Mouse (Mus musculus): ENCODE measurements around the gene Ppp1r9a. TPM values are rescaled to one million over a fixed set of nuclear protein-coding genes. Genes with fewer than 3 reads are reported as not detected.

Gene Ppp1r9a
- polyA plus RNA-seq, 1 experiment, result 38.1 TPM

DNA sequence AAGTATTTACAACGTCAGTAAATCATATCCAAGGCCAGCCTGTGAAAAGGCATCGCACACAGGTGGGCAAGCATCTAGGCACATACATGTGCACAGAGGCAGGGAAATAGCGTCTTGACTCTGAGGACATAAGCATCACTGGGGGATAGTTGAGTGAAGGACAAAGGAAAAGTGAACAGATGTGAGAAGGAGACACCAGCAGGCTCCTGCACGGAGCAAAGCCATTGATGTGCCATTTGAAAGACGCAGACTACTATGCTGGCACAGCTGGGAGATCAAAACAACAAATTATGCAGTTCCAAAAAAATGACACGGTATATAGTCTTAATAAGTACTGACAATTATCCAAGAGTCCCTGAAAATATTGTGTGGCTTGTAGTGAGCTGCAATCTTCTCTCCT, 284.9 kb downstream of the Ppp1r9a start:
- no peak for TF ChIP-seq POLR2A (IDR thresholded peaks at IDR 0.05; ENCODE audit: insufficient read depth, low read length)
- TF ChIP-seq CTCF (IDR thresholded peaks at IDR 0.05; ENCODE audit: low read depth, low read length), result no peak
- TF ChIP-seq EP300 (IDR thresholded peaks at IDR 0.05; ENCODE audit: insufficient read depth, low read depth, low read length), result no peak
- H3K27me3 ChIP-seq (ENCODE audit: control insufficient read depth, insufficient read depth, low read length, poor library complexity, severe bottlenecking), result no peaks in the 10 kb centered on the region
- no peaks in the 10 kb centered on the region for H3K36me3 ChIP-seq (ENCODE audit: control insufficient read depth, insufficient read depth, low read length, poor library complexity, severe bottlenecking)
- H3K4me1 ChIP-seq (ENCODE audit: control insufficient read depth, insufficient read depth, low read length), result no peaks in the 10 kb centered on the region
- H3K4me3 ChIP-seq (ENCODE audit: low read depth, low read length), result no peak overlapping the region
- no peaks in the 10 kb centered on the region for H3K9me3 ChIP-seq (replicated peaks; ENCODE audit: control insufficient read depth, insufficient read depth, low read length, poor library complexity, severe bottlenecking)
- H3K9ac ChIP-seq (ENCODE audit: low read depth, poor library complexity, severe bottlenecking), result no peak overlapping the region
- H3K27ac ChIP-seq (ENCODE audit: insufficient read depth, low read length), result no peak overlapping the region

GRCm38 (mm10) chr6:5188036-5188435, 285.3 kb downstream of the Ppp1r9a start:
- H3K4me1 ChIP-seq (ENCODE audit: control insufficient read depth, insufficient read depth, low read length), result no peaks in the 10 kb centered on the region
- no peaks in the 10 kb centered on the region for H3K36me3 ChIP-seq (ENCODE audit: control insufficient read depth, insufficient read depth, low read length, poor library complexity, severe bottlenecking)
- no peak overlapping the region for H3K4me3 ChIP-seq (ENCODE audit: low read depth, low read length)
- no peaks in the 10 kb centered on the region for H3K27me3 ChIP-seq (ENCODE audit: control insufficient read depth, insufficient read depth, low read length, poor library complexity, severe bottlenecking)
- no peaks in the 10 kb centered on the region for H3K9me3 ChIP-seq (replicated peaks; ENCODE audit: control insufficient read depth, insufficient read depth, low read length, poor library complexity, severe bottlenecking)
- no peak overlapping the region for H3K27ac ChIP-seq (ENCODE audit: insufficient read depth, low read length)
- no peak overlapping the region for H3K9ac ChIP-seq (ENCODE audit: low read depth, poor library complexity, severe bottlenecking)
- TF ChIP-seq CTCF (IDR thresholded peaks at IDR 0.05; ENCODE audit: low read depth, low read length) (no peak), EP300 (IDR thresholded peaks at IDR 0.05; ENCODE audit: insufficient read depth, low read depth, low read length) (no peak), POLR2A (IDR thresholded peaks at IDR 0.05; ENCODE audit: insufficient read depth, low read length) (no peak)

DNA sequence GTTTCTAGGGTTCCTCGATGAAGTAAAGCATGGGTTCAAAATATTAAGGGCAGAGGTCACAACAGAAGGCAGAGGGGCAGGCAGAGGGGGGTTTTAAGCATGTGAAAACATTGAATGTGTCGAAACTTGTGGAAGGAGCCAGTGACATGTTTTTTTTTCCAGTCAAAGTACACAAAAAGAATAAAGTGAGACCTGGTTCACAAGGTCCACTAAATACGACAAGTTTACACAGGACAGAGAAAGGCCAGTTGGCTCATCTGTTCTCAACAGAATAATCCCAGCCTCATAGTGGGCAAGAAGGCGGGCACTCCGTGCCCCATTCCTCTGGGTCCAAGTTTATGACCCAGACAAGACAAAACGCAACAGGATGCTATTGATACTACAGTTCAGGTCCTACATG, 286.2 kb downstream of the Ppp1r9a start:
- Histone ChIP-seq H3K9me3 (replicated peaks; ENCODE audit: control insufficient read depth, insufficient read depth, low read length, poor library complexity, severe bottlenecking) (no peaks in the 10 kb centered on the region), H3K27ac (ENCODE audit: insufficient read depth, low read length) (no peak overlapping the region), H3K27me3 (ENCODE audit: control insufficient read depth, insufficient read depth, low read length, poor library complexity, severe bottlenecking) (no peaks in the 10 kb centered on the region), H3K4me3 (ENCODE audit: low read depth, low read length) (no peak overlapping the region), H3K9ac (ENCODE audit: low read depth, poor library complexity, severe bottlenecking) (no peak overlapping the region), H3K36me3 (ENCODE audit: control insufficient read depth, insufficient read depth, low read length, poor library complexity, severe bottlenecking) (no peaks in the 10 kb centered on the region), H3K4me1 (ENCODE audit: control insufficient read depth, insufficient read depth, low read length) (no peaks in the 10 kb centered on the region)
- no peak for TF ChIP-seq POLR2A (IDR thresholded peaks at IDR 0.05; ENCODE audit: insufficient read depth, low read length)
- TF ChIP-seq EP300 (IDR thresholded peaks at IDR 0.05; ENCODE audit: insufficient read depth, low read depth, low read length), result no peak
- TF ChIP-seq CTCF (IDR thresholded peaks at IDR 0.05; ENCODE audit: low read depth, low read length), result no peak

DNA sequence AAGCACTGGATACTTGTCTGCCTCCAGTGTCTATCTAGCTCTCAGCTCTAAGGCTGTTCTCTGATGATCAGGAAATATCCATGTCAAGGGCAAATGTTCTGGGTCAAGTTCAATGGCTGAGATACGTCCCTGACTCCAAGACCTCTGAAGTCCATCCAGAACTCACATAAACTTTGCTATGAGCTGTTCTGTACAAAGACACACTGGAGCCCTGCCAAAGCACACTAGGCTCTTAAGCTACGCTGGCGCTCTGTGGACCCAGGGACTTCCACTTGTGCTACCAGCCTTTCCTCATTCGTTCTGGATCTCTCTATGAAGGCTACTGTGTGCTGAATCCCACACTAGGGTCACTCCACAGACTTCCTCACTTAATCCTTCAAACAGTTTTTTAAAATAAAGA, 286.8 kb downstream of the Ppp1r9a start:
- no peak overlapping the region for H3K27ac ChIP-seq (ENCODE audit: insufficient read depth, low read length)
- H3K4me1 ChIP-seq (ENCODE audit: control insufficient read depth, insufficient read depth, low read length), result no peaks in the 10 kb centered on the region
- H3K9ac ChIP-seq (ENCODE audit: low read depth, poor library complexity, severe bottlenecking), result no peak overlapping the region
- H3K9me3 ChIP-seq (replicated peaks; ENCODE audit: control insufficient read depth, insufficient read depth, low read length, poor library complexity, severe bottlenecking), result no peaks in the 10 kb centered on the region
- H3K4me3 ChIP-seq (ENCODE audit: low read depth, low read length), result no peak overlapping the region
- no peaks in the 10 kb centered on the region for H3K36me3 ChIP-seq (ENCODE audit: control insufficient read depth, insufficient read depth, low read length, poor library complexity, severe bottlenecking)
- H3K27me3 ChIP-seq (ENCODE audit: control insufficient read depth, insufficient read depth, low read length, poor library complexity, severe bottlenecking), result no peaks in the 10 kb centered on the region
- TF ChIP-seq CTCF (IDR thresholded peaks at IDR 0.05; ENCODE audit: low read depth, low read length) (no peak), EP300 (IDR thresholded peaks at IDR 0.05; ENCODE audit: insufficient read depth, low read depth, low read length) (no peak), POLR2A (IDR thresholded peaks at IDR 0.05; ENCODE audit: insufficient read depth, low read length) (no peak)

DNA sequence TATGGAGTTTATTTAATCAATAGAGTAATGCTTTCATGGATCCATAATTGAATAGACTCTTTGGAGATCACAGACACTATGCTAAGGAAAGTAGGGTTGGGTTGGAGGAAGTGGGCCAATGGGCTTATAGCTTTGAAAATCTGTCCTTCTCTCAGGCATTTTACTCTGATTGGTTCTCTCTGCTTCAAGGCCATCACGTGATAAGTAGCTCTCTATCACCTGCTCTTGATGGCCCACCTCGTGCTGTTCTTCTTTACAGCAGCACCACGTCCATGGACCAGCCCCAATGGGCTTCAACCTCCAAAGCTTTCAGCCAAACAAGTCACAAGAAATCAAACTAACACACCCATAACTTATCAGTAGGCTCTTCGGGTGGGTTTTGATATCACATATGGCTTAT, 288.0 kb downstream of the Ppp1r9a start:
- Histone ChIP-seq H3K9ac (ENCODE audit: low read depth, poor library complexity, severe bottlenecking) (no peak overlapping the region), H3K27me3 (ENCODE audit: control insufficient read depth, insufficient read depth, low read length, poor library complexity, severe bottlenecking) (no peaks in the 10 kb centered on the region), H3K36me3 (ENCODE audit: control insufficient read depth, insufficient read depth, low read length, poor library complexity, severe bottlenecking) (no peaks in the 10 kb centered on the region)

DNA sequence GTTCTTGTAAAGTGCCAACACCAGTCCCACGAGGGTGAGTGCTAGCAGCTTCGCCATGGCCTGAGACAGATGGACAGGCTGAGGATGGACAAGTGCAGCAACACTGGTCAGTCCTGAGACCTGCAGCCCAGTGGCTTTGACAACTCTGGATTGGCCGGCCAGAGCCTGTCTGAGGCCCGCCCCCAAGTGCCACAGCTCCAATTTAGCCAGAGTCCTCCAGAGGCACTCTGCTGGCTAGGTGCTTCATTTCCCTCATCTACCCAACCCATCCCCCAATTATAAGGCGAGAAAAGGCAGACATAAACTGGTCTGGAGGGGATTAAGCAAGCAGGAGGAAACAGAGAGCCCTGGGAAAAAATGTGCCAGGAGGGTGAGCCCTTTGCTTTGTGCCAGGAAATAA, 291.0 kb downstream of the Ppp1r9a start, which contains the start of gene Pon1:
TSS of gene Pon1 (minus strand) at position 254 of the 400 bp plus-strand sequence.
- Histone ChIP-seq H3K27ac (ENCODE audit: insufficient read depth, low read length) (no peak within 1 kb of the TSS), H3K4me1 (ENCODE audit: control insufficient read depth, insufficient read depth, low read length) (no peaks in the 10 kb centered on the region), H3K36me3 (ENCODE audit: control insufficient read depth, insufficient read depth, low read length, poor library complexity, severe bottlenecking) (no peaks in the 10 kb centered on the region), H3K9me3 (replicated peaks; ENCODE audit: control insufficient read depth, insufficient read depth, low read length, poor library complexity, severe bottlenecking) (no peaks in the 10 kb centered on the region), H3K27me3 (ENCODE audit: control insufficient read depth, insufficient read depth, low read length, poor library complexity, severe bottlenecking) (no peaks in the 10 kb centered on the region), H3K4me3 (ENCODE audit: low read depth, low read length) (no peak within 1 kb of the TSS), H3K9ac (ENCODE audit: low read depth, poor library complexity, severe bottlenecking) (no peak within 1 kb of the TSS)
- TF ChIP-seq EP300 (IDR thresholded peaks at IDR 0.05; ENCODE audit: insufficient read depth, low read depth, low read length) (no peak), CTCF (IDR thresholded peaks at IDR 0.05; ENCODE audit: low read depth, low read length) (no peak), POLR2A (IDR thresholded peaks at IDR 0.05; ENCODE audit: insufficient read depth, low read length) (no peak)

More for the DNA sequence above, 288.0 kb downstream of the Ppp1r9a start:
- Histone ChIP-seq H3K4me3 (ENCODE audit: low read depth, low read length) (no peak overlapping the region), H3K27ac (ENCODE audit: insufficient read depth, low read length) (no peak overlapping the region), H3K9me3 (replicated peaks; ENCODE audit: control insufficient read depth, insufficient read depth, low read length, poor library complexity, severe bottlenecking) (no peaks in the 10 kb centered on the region), H3K4me1 (ENCODE audit: control insufficient read depth, insufficient read depth, low read length) (no peaks in the 10 kb centered on the region)
- no peak for TF ChIP-seq POLR2A (IDR thresholded peaks at IDR 0.05; ENCODE audit: insufficient read depth, low read length)
- no peak for TF ChIP-seq EP300 (IDR thresholded peaks at IDR 0.05; ENCODE audit: insufficient read depth, low read depth, low read length)
- TF ChIP-seq CTCF (IDR thresholded peaks at IDR 0.05; ENCODE audit: low read depth, low read length), result no peak

All from ES-Bruce4 (cell line).